Mouse (Mus musculus) CH12.LX (cell line): ENCODE data around the gene Zfp943.

ENCODE experiments used
- CHD2 ChIP-seq: IDR thresholded peaks from 2 replicates; pipeline ENCODE4 v1.6.1; 2011; ENCODE audit warnings: low read length, improper control_type of control experiment
- CTCF ChIP-seq, 2 experiments: IDR thresholded peaks in 1 of 2; conservative IDR thresholded peaks in 1 of 2; 2 replicates each; pipeline ENCODE4 v1.5.1; 2011 to 2012; ENCODE audit warnings: low read depth in 2 of 2, low read length in 2 of 2, improper control_type of control experiment in 1 of 2, inconsistent platforms in 1 of 2, mild to moderate bottlenecking in 1 of 2, moderate library complexity in 1 of 2
- MAZ ChIP-seq: IDR thresholded peaks from 2 replicates; pipeline ENCODE4 v1.6.1; 2012; ENCODE audit warnings: low read depth, mild to moderate bottlenecking, inconsistent platforms, low read length, improper control_type of control experiment, moderate library complexity
- PAX5 ChIP-seq: IDR thresholded peaks from 2 replicates; pipeline ENCODE4 v1.6.1; 2012; ENCODE audit warnings: low read length, inconsistent platforms, mixed read lengths
- POLR2A ChIP-seq: IDR thresholded peaks from 2 replicates; pipeline ENCODE4 v1.6.1; 2011; ENCODE audit warnings: low read depth, mild to moderate bottlenecking, improper control_type of control experiment, low read length
- SMC3 ChIP-seq: IDR thresholded peaks from 2 replicates; pipeline ENCODE4 v1.6.1; 2011; ENCODE audit warnings: low read depth, low read length, improper control_type of control experiment
- UBTF ChIP-seq: IDR thresholded peaks from 2 replicates; pipeline ENCODE4 v1.6.1; 2012; ENCODE audit warnings: low read depth, mild to moderate bottlenecking, inconsistent platforms, low read length, improper control_type of control experiment, moderate library complexity
- ZKSCAN1 ChIP-seq: IDR thresholded peaks from 2 replicates; pipeline ENCODE4 v1.6.1; 2012; ENCODE audit warnings: low read depth, inconsistent platforms, low read length, improper control_type of control experiment, borderline replicate concordance

DNA sequence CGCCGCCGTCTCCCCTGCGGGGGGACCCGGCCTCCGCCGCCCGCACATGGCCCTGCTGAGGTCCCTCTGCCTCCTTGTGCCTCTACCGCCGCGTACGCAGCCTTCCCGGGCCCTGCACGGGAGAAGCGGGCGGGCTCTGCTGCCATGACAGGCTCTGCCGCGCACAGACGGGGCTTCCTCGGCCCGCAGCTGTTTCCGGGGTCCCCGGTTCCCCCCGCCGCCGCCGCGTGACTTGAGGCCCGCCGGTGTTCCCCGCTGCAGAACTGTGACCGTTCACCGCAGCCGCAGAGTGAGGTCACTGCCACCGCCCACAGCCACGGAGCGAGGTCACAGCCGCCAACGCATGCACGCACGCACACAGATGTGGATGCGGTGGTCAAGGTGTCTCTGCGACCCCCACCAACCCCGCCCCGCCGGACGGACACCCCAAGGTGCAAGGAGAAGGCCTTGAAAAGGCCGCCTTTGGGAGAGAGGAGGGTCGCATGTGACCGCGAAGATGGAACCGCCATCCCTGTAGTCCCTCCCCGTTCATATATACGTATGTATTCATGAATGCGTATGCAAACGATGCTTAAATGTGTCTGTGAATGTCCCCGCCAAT, 118.8 kb downstream of the Zfp943 start:
- TF ChIP-seq CTCF (conservative IDR thresholded peaks at IDR 0.05 in 1 of 2, IDR thresholded peaks at IDR 0.05 in 1 of 2; ENCODE audit: low read depth in 2 of 2, low read length in 2 of 2) (no peak), ZKSCAN1 (no peak), POLR2A (no peak), CHD2 (no peak), SMC3 (no peak), PAX5 (no peak), UBTF (no peak), MAZ (no peak)
